Mouse (Mus musculus): ENCODE data around the gene P2ry10b. TPM values are rescaled to one million over a fixed set of nuclear protein-coding genes. Genes with fewer than 3 reads are reported as not detected.

P2ry10b gene
- 1 to 10 TPM; 2.0 to 5.4 TPM for total RNA-seq (2023)

DNA sequence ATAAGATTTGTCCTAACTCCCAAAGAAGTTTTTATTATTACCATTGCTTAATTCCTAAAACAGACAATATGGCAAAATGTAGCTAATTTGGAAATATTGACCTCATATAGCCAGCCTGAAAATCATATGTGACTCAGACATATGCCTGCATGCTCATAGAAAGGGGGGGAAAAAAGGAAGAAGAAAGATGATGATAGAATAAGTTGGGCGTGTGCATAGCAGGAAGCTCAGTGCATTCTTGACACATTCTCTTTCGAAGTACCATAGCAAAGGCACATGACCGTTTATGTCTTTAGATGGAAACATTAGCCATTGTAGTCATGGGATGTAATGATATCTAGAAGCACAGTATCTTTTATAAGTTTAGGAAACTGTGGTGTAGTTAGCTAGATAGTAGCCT, at the start of gene P2ry10b:
P2ry10b (plus strand) TSS at position 247 of the 400 bp plus-strand sequence.

Other genes with a start within 250 kb of the P2ry10b start
- not detected for gene Lpar4, start 228.3 kb upstream of the P2ry10b start, total RNA-seq (2023)
- gene P2ry10, start 60.4 kb upstream of the P2ry10b start, total RNA-seq (2023), result 1 to 10 TPM in 1 of 2 experiments, under 1 TPM in 1; 0.97 to 1.2 TPM
- gene Gpr174, start 107.0 kb downstream of the P2ry10b start, total RNA-seq (2023), result under 1 TPM; 0.09 to 0.15 TPM